Mouse (Mus musculus) spleen, embryonic (tissue): Measurements from ENCODE around the gene Inafm1.

ENCODE experiments used
- CTCF ChIA-PET: fragments of 350-600 bp; sonication (Branson Sonifier 250); formaldehyde crosslinking; loops from one replicate; lab custom pipeline; 2022; lab: Charles Lee

Gene Inafm1

GRCm38 (mm10) chr7:16298927-16299326 lies 25.5 kb upstream of the Inafm1 start:
- CTCF ChIA-PET = interaction anchor here (1.0 kb wide), 1 partner anchor 25 kb away, joined by 3 read pairs; the partner anchor contains the start of gene Inafm1

DNA sequence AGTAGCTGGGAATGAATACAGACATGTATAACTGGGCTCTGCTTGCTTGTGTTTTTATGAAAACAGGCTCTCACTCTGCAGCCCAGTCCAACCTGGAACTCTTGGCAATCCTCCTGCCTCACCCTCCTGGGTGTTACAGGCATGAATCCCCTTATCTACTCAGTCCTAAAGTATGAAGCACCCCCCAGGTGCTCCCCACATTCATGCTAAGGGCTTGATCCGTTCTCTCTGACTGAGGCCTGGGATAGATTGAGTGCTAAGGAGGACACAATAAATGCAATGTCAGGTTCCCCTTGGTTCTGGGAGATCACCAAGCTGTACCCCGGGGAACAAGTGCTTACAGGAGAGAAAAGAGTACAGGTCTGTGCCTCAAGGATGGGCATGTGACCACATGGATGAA lies 24.2 kb upstream of the Inafm1 start:
- CTCF ChIA-PET = interaction anchor here (0.7 kb wide), 1 partner anchor 377 kb away, joined by 7 read pairs; no protein-coding TSS in a partner anchor

DNA sequence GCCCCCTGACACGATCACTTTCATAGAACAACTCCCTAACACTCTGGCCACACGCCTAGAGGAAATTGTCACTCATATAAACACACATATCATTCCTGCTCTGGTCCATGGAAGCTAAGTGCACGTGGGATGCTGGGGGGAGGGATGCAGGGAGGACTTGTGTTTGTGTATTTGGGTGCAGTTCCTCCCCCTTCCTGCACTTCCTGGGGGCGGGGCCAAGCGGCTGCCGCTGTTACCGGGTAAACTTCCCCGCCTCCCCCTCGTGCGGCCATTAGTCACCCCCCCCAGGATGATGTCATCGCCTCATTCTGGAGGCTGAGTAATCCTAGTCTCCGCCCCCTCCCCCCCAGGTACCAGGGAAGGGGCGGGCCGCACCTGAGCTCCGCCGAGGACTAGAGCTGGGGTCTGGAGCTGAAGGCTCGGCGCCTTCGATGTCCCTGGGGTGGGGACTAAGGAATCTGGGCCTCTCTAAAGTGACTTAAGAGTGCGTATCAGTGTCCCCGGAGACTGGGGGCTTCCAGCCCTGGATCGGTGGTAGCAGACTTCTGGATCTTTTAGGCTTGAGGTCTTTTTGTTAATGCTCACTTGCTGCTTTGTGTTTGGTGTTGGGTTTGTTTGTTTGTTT lies 23.5 kb upstream of the Inafm1 start:
- CTCF ChIA-PET = interaction anchor here (0.7 kb wide), 2 partner anchors 10 to 376 kb away, joined by 7 to 8 read pairs; no protein-coding TSS in a partner anchor

DNA sequence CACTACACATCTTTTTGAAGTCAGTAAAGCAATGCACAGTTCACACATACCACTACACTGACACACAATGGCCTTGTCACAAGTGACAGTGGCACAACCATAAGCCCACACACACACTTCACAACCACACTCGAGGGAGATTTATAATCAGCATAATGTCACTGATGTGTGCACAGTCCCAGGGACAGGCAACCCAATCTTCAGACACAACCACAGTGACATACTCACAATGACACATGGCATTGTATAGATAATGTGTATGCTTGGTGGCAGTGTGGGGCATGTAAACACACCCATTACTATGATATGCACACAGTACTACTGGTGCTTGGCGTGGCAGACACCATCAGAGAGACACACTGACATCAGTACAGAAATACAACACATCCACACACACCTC lies 22.7 kb upstream of the Inafm1 start:
- CTCF ChIA-PET = no interaction called here

DNA sequence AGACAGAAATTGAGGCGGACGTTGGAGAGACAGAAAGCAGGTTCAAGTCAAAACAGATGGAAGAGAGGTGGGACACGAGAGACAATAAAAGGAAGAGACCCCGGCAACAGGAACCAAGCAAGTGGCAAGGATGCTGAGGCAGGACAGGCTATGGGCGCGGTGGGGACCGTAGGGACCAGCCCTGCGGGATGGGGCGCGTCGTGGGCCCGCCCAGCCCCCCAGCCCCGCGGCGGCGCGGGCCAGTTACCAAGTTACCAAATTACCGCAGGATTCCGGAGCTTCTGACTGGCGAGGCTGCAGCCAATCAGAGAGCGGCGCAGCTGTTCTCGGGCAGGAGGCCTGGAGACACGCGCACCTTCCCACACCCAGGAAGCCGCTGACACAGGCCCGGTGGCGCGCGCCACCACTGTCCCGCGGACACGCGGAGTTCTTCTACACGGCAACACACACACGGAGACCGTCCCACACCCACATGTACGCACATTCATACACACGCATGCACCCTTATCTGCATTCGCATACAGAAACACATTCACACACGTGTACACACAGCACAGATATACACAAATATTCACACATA lies 22.0 kb upstream of the Inafm1 start:
- CTCF ChIA-PET = interaction anchor here (0.6 to 1.9 kb wide), 5 partner anchors 19 to 158 kb away, joined by 3 to 8 read pairs (median 4); no protein-coding TSS in a partner anchor

DNA sequence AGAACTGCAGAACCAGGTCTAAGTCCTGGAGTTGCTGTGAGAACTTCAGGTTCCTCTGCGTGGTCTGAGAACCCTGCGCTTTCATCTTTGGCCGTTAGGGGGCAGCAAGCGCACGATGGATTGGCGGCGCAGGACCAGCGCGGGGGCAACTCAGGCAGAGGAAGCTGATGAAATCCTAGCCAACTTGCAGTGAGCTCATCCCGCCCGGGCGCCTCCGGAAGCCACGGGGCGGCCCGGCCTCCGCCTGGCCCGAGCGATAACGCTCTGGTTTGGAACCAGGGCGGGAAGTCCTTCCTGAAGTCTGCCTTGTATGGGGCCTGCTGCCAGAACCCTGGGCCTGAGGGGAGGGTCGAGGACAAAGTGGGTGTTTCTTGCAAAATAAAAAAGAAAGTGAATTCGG lies 21.4 kb upstream of the Inafm1 start:
- CTCF ChIA-PET = interaction anchor here (0.6 to 1.9 kb wide), 6 partner anchors 16 to 158 kb away, joined by 3 to 8 read pairs (median 4); no protein-coding TSS in a partner anchor

DNA sequence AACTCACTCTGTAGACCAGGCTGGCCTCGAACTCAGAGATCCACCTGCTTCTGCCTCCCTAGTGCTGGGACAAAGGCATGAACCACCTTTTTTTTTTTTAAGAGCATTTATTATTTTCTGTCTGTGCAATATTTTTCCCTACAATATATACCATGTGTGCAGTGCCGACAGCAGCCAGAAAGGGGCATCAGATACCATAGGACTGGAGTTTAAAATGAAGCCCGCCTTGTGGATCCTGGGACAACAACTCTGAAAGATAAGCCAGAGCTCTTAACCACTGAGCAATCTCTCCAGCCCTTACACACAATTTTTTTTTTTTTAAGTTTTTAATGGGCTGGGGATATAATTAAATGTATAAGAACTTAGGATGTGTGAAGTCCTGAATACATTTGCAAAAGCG lies 20.9 kb upstream of the Inafm1 start:
- CTCF ChIA-PET = interaction anchor here (0.6 to 1.9 kb wide), 5 partner anchors 17 to 88 kb away, joined by 3 to 8 read pairs (median 4); no protein-coding TSS in a partner anchor

GRCm38 (mm10) chr7:16287791-16288190 lies 14.4 kb upstream of the Inafm1 start:
- CTCF ChIA-PET = interaction anchor here (0.6 to 0.7 kb wide), 3 partner anchors 25 to 325 kb away, joined by 3 to 4 read pairs (median 3); no protein-coding TSS in a partner anchor

GRCm38 (mm10) chr7:16287016-16287415 lies 13.6 kb upstream of the Inafm1 start:
- CTCF ChIA-PET = interaction anchor here (0.6 to 0.7 kb wide), 2 partner anchors 24 to 324 kb away, joined by 3 to 4 read pairs; no protein-coding TSS in a partner anchor

GRCm38 (mm10) chr7:16286026-16286961 lies 12.9 kb upstream of the Inafm1 start, which contains the start of gene Ccdc9:
Ccdc9 (minus strand) TSS chr7:16286795.
- CTCF ChIA-PET = interaction anchor here (0.5 to 0.6 kb wide), 3 partner anchors 112 to 333 kb away, joined by 3 to 6 read pairs (median 3); partner anchors contain the start of gene Meis3

- CTCF ChIA-PET = interaction anchor here (0.6 kb wide), 2 partner anchors 271 to 332 kb away, joined by 3 to 6 read pairs; no protein-coding TSS in a partner anchor
Observed at GRCm38 (mm10) chr7:16285450-16286025, 12.1 kb upstream of the Inafm1 start.

- CTCF ChIA-PET = interaction anchor here (0.6 kb wide), 1 partner anchor 22 kb away, joined by 9 read pairs; no protein-coding TSS in a partner anchor
Observed at GRCm38 (mm10) chr7:16284904-16285303, 11.5 kb upstream of the Inafm1 start.

DNA sequence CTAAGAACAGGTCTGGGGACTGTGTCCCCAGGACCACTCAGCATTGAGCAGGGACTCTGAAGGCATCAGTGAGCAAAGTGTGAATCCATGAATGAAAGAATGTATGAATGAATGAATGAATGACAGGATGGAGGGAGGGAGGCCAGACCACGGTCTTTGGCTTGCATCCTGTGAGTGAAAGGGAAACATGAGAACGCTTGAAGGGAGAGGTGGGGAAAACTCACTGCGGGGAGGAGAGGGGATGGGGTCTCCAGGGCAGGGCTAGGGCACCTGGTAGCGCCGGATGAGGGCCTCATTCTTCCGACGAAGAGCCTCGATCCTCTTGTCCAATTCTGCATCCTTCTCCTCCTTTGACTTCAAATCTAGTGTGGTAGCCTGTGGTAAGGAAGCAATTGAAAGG lies 10.6 kb upstream of the Inafm1 start:
- CTCF ChIA-PET = interaction anchor here (0.6 kb wide), 1 partner anchor 23 kb away, joined by 9 read pairs; no protein-coding TSS in a partner anchor

DNA sequence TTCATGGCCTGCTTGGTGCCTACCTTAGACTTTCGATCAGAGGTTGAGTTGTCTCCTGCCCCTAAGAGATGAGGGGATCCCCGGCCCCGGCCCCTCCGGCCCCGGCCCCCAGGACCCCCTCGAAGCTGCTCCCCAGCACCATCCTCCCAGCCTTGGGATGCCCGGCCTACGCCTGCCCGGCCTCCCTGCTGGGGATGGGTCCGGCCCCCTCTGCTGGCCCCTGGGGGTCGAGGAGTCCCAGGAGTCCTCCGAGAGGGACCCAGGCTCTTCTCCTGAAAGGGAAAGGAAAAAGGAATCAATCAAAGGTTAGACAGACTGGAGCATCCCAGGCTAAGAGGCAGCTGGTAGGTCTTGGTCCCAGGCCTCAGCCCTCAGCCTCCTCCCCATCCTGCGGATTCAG lies 8.9 kb upstream of the Inafm1 start:
- CTCF ChIA-PET = interaction anchor here (0.7 kb wide), 1 partner anchor 119 kb away, joined by 8 read pairs; no protein-coding TSS in a partner anchor

DNA sequence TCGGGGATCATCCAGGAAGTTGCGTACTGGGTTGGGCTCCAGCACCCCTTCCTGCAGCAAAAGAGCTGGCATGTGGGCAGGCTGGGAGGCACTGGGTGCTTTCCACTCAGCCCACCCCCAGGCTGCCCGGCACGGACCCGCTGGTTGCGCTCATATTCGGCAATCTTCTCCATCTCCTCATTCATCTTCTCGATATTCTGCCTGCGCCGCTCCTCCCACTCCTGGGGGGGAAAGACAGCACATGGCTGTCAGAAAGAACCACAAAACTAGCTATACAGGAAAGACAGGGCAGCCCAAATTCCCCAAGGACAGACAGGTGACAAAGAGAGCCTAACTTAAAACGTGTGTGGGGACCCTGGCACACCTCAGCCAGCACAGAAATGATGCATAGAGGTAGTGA lies 7.3 kb upstream of the Inafm1 start:
- CTCF ChIA-PET = interaction anchor here (0.7 kb wide), 1 partner anchor 242 kb away, joined by 3 read pairs; no protein-coding TSS in a partner anchor

- CTCF ChIA-PET = no interaction called here
Observed at GRCm38 (mm10) chr7:16274922-16275890, 1.8 kb upstream of the Inafm1 start.

DNA sequence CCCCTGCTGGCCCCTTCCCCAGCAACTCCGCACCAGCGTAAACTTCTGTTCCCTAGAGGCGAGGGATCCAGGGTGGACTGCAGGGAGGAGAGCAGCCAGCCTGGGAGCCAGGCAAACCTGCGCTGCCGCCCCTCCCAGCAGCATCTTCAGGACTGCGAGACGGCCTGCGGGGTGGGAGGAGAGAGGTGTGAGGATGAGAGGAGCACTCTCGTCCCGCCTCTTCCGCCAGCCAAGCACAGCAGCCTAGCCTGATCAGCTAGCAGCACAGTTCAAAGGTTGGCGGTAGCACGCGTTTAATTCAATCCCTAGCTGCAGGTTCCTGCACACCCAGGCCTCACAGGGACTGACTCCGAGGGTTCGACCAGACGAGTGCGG lies 336 bp upstream of the Inafm1 start:
- CTCF ChIA-PET = interaction anchor here (0.5 to 1.0 kb wide), 2 partner anchors 18 to 25 kb away, joined by 3 to 4 read pairs; no protein-coding TSS in a partner anchor

- CTCF ChIA-PET = interaction anchor here (0.6 to 2.0 kb wide), 2 partner anchors 10 to 334 kb away, joined by 4 to 9 read pairs; no protein-coding TSS in a partner anchor
Observed at GRCm38 (mm10) chr7:16272681-16273080, 736 bp downstream of the Inafm1 start.

- CTCF ChIA-PET = interaction anchor here (2.0 kb wide), 1 partner anchor 9 kb away, joined by 9 read pairs; no protein-coding TSS in a partner anchor
Observed at GRCm38 (mm10) chr7:16271139-16271538, 2.3 kb downstream of the Inafm1 start.
